Mouse (Mus musculus) T-helper 2 cell (primary cell): ENCODE data around the gene Gtf2f2.

ENCODE experiments used
- in situ Hi-C: fragments of 300-600 bp; cut with MboI, MseI; formaldehyde crosslinking; loops from one replicate; pipeline ENCODE4 v1.15.1; 2025; ENCODE audit warnings: high pct_unique_total_duplicates

Gtf2f2 gene

GRCm38 (mm10) chr14:76010102-76011061 is at the start of gene Gtf2f2:
Gene Gtf2f2, minus strand, starts transcription at chr14:76010865.
- in situ Hi-C loops = no loop called here

GRCm38 (mm10) chr14:76059441-76059840 is 48.8 kb upstream of the Gtf2f2 start:
- in situ Hi-C loops = no loop called here

- in situ Hi-C loops = no loop called here
Measured at GRCm38 (mm10) chr14:76053726-76054125, 43.1 kb upstream of the Gtf2f2 start.

GRCm38 (mm10) chr14:76051966-76052365 is 41.3 kb upstream of the Gtf2f2 start:
- in situ Hi-C loops = no loop called here

GRCm38 (mm10) chr14:76045767-76046166 is 35.1 kb upstream of the Gtf2f2 start:
- in situ Hi-C loops = no loop called here

GRCm38 (mm10) chr14:76044164-76044557 is 33.5 kb upstream of the Gtf2f2 start:
- in situ Hi-C loops = no loop called here

GRCm38 (mm10) chr14:76043251-76044163 is 32.8 kb upstream of the Gtf2f2 start:
- in situ Hi-C loops = no loop called here

- in situ Hi-C loops = no loop called here
Measured at GRCm38 (mm10) chr14:76033221-76033637, 22.6 kb upstream of the Gtf2f2 start.

- in situ Hi-C loops = no loop called here
Measured at GRCm38 (mm10) chr14:76032671-76033136, 22.0 kb upstream of the Gtf2f2 start.

GRCm38 (mm10) chr14:76031117-76031842 is 20.6 kb upstream of the Gtf2f2 start:
- in situ Hi-C loops = no loop called here

GRCm38 (mm10) chr14:76024641-76025040 is 14.0 kb upstream of the Gtf2f2 start:
- in situ Hi-C loops = no loop called here

- in situ Hi-C loops = no loop called here
Measured at GRCm38 (mm10) chr14:76020927-76021719, 10.5 kb upstream of the Gtf2f2 start.

GRCm38 (mm10) chr14:76020259-76020785 is 9.7 kb upstream of the Gtf2f2 start:
- in situ Hi-C loops = no loop called here

- in situ Hi-C loops = no loop called here
Measured at GRCm38 (mm10) chr14:76017785-76018490, 7.3 kb upstream of the Gtf2f2 start.

GRCm38 (mm10) chr14:76014331-76014730 is 3.7 kb upstream of the Gtf2f2 start:
- in situ Hi-C loops = no loop called here

GRCm38 (mm10) chr14:76011062-76011457 is 395 bp upstream of the Gtf2f2 start:
- in situ Hi-C loops = no loop called here

- in situ Hi-C loops = loop anchor here (10.0 kb wide), 2 partner anchors 144 to 724 kb away; partner anchors contain the start of gene Zc3h13
Measured at GRCm38 (mm10) chr14:76009185-76009584, 1.5 kb downstream of the Gtf2f2 start.

GRCm38 (mm10) chr14:76008174-76008573 is 2.5 kb downstream of the Gtf2f2 start:
- in situ Hi-C loops = loop anchor here (10.0 kb wide), 2 partner anchors 143 to 723 kb away; partner anchors contain the start of gene Zc3h13

- in situ Hi-C loops = loop anchor here (10.0 kb wide), 2 partner anchors 140 to 720 kb away; partner anchors contain the start of gene Zc3h13
Measured at GRCm38 (mm10) chr14:76005011-76005410, 5.7 kb downstream of the Gtf2f2 start.
